Mouse (Mus musculus): ENCODE data around the gene Ceacam18. TPM values are rescaled to one million over a fixed set of nuclear protein-coding genes. Genes with fewer than 3 reads are reported as not detected.
A peak's percentile ranks its signal among the peaks of the same experiment; 100 is the strongest.

Ceacam18 gene
- not detected in 2 replicates for polyA plus RNA-seq (2012; rRNA removed)

DNA sequence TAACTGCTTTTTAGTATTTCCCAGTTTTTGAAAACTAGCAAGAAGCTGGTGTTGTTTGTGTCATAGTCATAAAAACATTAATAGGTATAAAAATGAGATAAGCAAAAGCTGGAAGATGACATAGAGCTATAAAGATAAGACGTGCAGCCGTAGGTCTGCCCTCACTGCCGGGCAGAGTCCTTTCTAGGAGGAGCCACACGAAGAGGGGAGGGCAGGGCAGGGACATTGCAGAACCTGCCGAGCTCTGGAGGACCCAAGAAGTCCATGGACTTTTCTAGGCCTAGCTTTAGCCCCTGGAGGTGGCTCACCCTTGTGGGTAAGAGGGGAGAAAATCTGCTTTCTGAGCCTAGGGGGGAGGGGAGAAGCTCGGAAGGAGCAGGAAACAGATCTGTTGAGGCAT, at the start of gene Ceacam18:
Ceacam18 (plus strand) TSS at position 208 of the 400 bp plus-strand sequence.
- 59% methylated on average over 6 of the region's 6 CpGs for WGBS
- Histone ChIP-seq H3K4me1 (ENCODE audit: control insufficient read depth, insufficient read depth, insufficient read length) (no peaks in the 10 kb centered on the region), H3K27ac (ENCODE audit: insufficient read depth, low read length) (no peak within 1 kb of the TSS), H3K27me3 (ENCODE audit: control insufficient read depth, insufficient read depth, low read length) (no peaks in the 10 kb centered on the region), H3K36me3 (ENCODE audit: control insufficient read depth, insufficient read depth, low read length) (no peaks in the 10 kb centered on the region), H3K4me3 (ENCODE audit: extremely low read depth, insufficient read depth, insufficient read length) (no peak within 1 kb of the TSS)
- DNase-seq (ENCODE audit: low read depth in 1 of 2, low spot score in 2 of 2), result no peak
- TF ChIP-seq CTCF (IDR thresholded peaks at IDR 0.05; ENCODE audit: extremely low read depth, insufficient read depth, insufficient read length, insufficient replicate concordance), result no peak

GRCm38 (mm10) chr7:43584790-43585189, 49.7 kb upstream of the Ceacam18 start:
- peaks cover 4% of the 10 kb centered on the region; the same call in 1 of the 2 replicates for H3K4me1 ChIP-seq (ENCODE audit: control insufficient read depth, insufficient read depth, insufficient read length)
- no peak overlapping the region for H3K4me3 ChIP-seq (ENCODE audit: extremely low read depth, insufficient read depth, insufficient read length)
- H3K27ac ChIP-seq (ENCODE audit: insufficient read depth, low read length), result no peak overlapping the region
- H3K36me3 ChIP-seq (ENCODE audit: control insufficient read depth, insufficient read depth, low read length), result peaks cover 41% of the 10 kb centered on the region
- no peaks in the 10 kb centered on the region for H3K27me3 ChIP-seq (ENCODE audit: control insufficient read depth, insufficient read depth, low read length)
- TF ChIP-seq POLR2A (IDR thresholded peaks at IDR 0.05; ENCODE audit: low read depth, low read length) (no peak), CTCF (IDR thresholded peaks at IDR 0.05; ENCODE audit: extremely low read depth, insufficient read depth, insufficient read length, insufficient replicate concordance) (no peak)
- WGBS, result 90% methylated on average over 5 of the region's 5 CpGs
- no peak for DNase-seq (ENCODE audit: low read depth in 1 of 2, low spot score in 2 of 2)

DNA sequence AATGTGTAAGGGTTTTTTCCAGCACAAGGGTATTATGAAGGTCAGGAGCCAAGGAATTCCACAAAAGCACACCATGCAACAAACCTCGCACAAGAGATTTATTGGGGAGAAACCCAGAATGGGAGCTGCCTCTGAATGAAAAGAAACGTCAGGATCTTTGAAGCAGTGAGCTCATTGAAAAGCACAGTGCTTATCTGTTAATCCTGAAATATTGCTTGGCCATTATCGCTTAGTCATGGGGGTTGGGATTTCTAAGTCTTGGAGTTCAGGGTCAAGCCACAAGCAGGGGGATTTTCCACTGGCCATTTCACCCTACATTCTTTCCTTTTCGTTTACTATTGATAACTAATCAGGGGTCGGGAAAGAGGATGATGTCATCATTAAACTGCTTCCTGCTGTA, 32.6 kb upstream of the Ceacam18 start:
- H3K27me3 ChIP-seq (ENCODE audit: control insufficient read depth, insufficient read depth, low read length), result no peaks in the 10 kb centered on the region
- 70% methylated on average over 5 of the region's 5 CpGs for WGBS
- H3K36me3 ChIP-seq (ENCODE audit: control insufficient read depth, insufficient read depth, low read length), result no peaks in the 10 kb centered on the region
- no peak overlapping the region for H3K4me3 ChIP-seq (ENCODE audit: extremely low read depth, insufficient read depth, insufficient read length)
- H3K27ac ChIP-seq (ENCODE audit: insufficient read depth, low read length), result no peak overlapping the region
- H3K4me1 ChIP-seq (ENCODE audit: control insufficient read depth, insufficient read depth, insufficient read length), result no peaks in the 10 kb centered on the region
- no peak for TF ChIP-seq POLR2A (IDR thresholded peaks at IDR 0.05; ENCODE audit: low read depth, low read length)
- no peak for TF ChIP-seq CTCF (IDR thresholded peaks at IDR 0.05; ENCODE audit: extremely low read depth, insufficient read depth, insufficient read length, insufficient replicate concordance)
- no peak for DNase-seq (ENCODE audit: low read depth in 1 of 2, low spot score in 2 of 2)

- TF ChIP-seq POLR2A (IDR thresholded peaks at IDR 0.05; ENCODE audit: low read depth, low read length), result no peak
- no peak for TF ChIP-seq CTCF (IDR thresholded peaks at IDR 0.05; ENCODE audit: extremely low read depth, insufficient read depth, insufficient read length, insufficient replicate concordance)
- 23% methylated on average over 41 of the region's 41 CpGs for WGBS
- Histone ChIP-seq H3K27me3 (ENCODE audit: control insufficient read depth, insufficient read depth, low read length) (no peaks in the 10 kb centered on the region), H3K27ac (ENCODE audit: insufficient read depth, low read length) (no peak within 1 kb of the TSS), H3K4me3 (ENCODE audit: extremely low read depth, insufficient read depth, insufficient read length) (no peak within 1 kb of the TSS), H3K36me3 (ENCODE audit: control insufficient read depth, insufficient read depth, low read length) (no peaks in the 10 kb centered on the region), H3K4me1 (ENCODE audit: control insufficient read depth, insufficient read depth, insufficient read length) (no peaks in the 10 kb centered on the region)
- peak; percentile 9 to 11 for DNase-seq (ENCODE audit: low read depth in 1 of 2, low spot score in 2 of 2)
These were observed 27.4 kb upstream of the Ceacam18 start, which contains the start of gene Zfp819 for GRCm38 (mm10) chr7:43606896-43607742. Zfp819 (plus strand) TSS chr7:43607169.

DNA sequence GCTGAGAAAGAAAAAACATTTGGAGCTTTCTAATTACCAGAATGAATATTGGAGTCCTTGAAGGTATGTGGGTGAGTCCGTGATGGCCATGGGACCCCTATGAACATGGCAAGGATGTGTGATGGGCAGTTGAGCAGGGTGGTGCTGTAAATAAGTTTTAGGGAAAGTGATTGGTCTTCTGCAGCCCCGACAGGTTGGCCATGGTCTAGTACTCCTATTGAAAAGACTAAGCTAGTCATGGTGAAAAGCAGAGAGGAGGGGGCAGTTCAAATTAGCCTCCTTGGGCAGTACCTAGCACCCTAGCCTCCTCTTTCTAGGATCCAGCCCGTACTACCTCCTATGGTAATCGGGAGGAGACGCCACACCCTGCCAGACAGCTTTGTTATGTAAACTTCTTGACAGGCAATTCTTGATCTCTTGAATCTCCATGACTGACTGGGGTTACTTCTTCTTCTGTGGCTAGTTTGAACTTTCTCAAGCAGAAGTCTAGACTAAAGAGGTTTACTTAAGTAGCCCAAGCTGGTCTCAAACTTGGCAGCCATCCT, 26.7 kb upstream of the Ceacam18 start:
- H3K4me3 ChIP-seq (ENCODE audit: extremely low read depth, insufficient read depth, insufficient read length), result no peak overlapping the region
- no peak for DNase-seq (ENCODE audit: low read depth in 1 of 2, low spot score in 2 of 2)
- H3K36me3 ChIP-seq (ENCODE audit: control insufficient read depth, insufficient read depth, low read length), result no peaks in the 10 kb centered on the region
- H3K27me3 ChIP-seq (ENCODE audit: control insufficient read depth, insufficient read depth, low read length), result no peaks in the 10 kb centered on the region
- no peaks in the 10 kb centered on the region for H3K4me1 ChIP-seq (ENCODE audit: control insufficient read depth, insufficient read depth, insufficient read length)
- H3K27ac ChIP-seq (ENCODE audit: insufficient read depth, low read length), result no peak overlapping the region
- WGBS, result 47% methylated on average over 5 of the region's 5 CpGs
- TF ChIP-seq CTCF (IDR thresholded peaks at IDR 0.05; ENCODE audit: extremely low read depth, insufficient read depth, insufficient read length, insufficient replicate concordance) (no peak), POLR2A (IDR thresholded peaks at IDR 0.05; ENCODE audit: low read depth, low read length) (no peak)

- TF ChIP-seq CTCF (IDR thresholded peaks at IDR 0.05; ENCODE audit: extremely low read depth, insufficient read depth, insufficient read length, insufficient replicate concordance), result no peak
- no peak for TF ChIP-seq POLR2A (IDR thresholded peaks at IDR 0.05; ENCODE audit: low read depth, low read length)
- H3K36me3 ChIP-seq (ENCODE audit: control insufficient read depth, insufficient read depth, low read length), result no peaks in the 10 kb centered on the region
- no peak for DNase-seq (ENCODE audit: low read depth in 1 of 2, low spot score in 2 of 2)
- H3K27ac ChIP-seq (ENCODE audit: insufficient read depth, low read length), result no peak overlapping the region
- no peaks in the 10 kb centered on the region for H3K4me1 ChIP-seq (ENCODE audit: control insufficient read depth, insufficient read depth, insufficient read length)
- WGBS, result 67% methylated on average over 7 of the region's 7 CpGs
- no peaks in the 10 kb centered on the region for H3K27me3 ChIP-seq (ENCODE audit: control insufficient read depth, insufficient read depth, low read length)
- no peak overlapping the region for H3K4me3 ChIP-seq (ENCODE audit: extremely low read depth, insufficient read depth, insufficient read length)
These were observed 26.1 kb upstream of the Ceacam18 start for GRCm38 (mm10) chr7:43608316-43608824.
